7 mouse cellular contexts compared by ENCODE assay signal in the genomic region with DNA sequence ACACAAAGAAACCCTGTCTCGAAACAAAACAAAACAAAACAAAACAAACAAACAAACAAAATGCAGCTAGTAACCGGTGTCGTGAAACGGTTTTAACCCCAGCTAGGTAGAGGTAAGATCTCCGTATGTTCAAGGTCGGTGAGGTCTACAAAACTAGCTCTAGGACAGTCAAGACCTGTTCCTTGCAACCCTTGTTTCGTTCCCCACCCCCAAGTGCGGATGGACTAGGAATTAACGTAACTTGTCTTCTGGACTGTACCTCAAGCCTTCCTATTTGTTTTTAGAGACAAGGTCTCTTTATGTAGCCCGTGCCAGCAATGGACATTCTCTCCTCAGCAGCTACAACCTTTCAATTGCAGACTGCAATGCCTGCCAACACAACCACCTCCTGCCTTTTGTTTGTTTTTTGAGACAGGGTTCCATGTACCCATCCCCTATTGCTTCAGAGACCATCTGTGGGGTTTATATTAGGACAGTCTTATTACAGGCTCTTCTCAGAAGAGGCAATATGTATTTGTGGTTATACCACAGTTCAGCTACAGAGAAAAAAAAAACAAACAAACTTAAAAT. TPM values are rescaled to one million over a fixed set of nuclear protein-coding genes. Genes with fewer than 3 reads are reported as not detected.
DNase-seq lines count a peak whose midpoint lies in the region; ATAC-seq and TF ChIP-seq lines count a peak whose summit lies in the region.

No protein-coding gene starts in this region.

- peaks cover 6% of the 10 kb centered on the region; the same call in 1 of the 2 replicates for H3K79me2 ChIP-seq in MEL (ENCODE audit: control insufficient read depth, insufficient read depth, low read length, poor library complexity)

- no peak overlapping the region for H3K4me2 ChIP-seq in kidney, postnatal 0 days (ENCODE audit: low read length)
- H3K4me2 ChIP-seq in embryonic facial prominence, embryonic 14.5 days (ENCODE audit: low read depth, low read length): peak overlapping the region; percentile 59
- H3K4me2 ChIP-seq in liver, embryonic 16.5 days (ENCODE audit: low read depth, low read length): peak overlapping the region; percentile 73

- ATAC-seq in kidney, postnatal 0 days (replicated peaks; ENCODE audit: low FRiP score, low read depth): no peak
- ATAC-seq in embryonic facial prominence, embryonic 14.5 days (ENCODE audit: low read depth): no peak
- no peak for ATAC-seq in liver, embryonic 16.5 days (ENCODE audit: low read depth)
- no peak for ATAC-seq in granulocyte monocyte progenitor cell, adult 5-6 weeks (replicated peaks; ENCODE audit: poor library complexity, severe bottlenecking)

- H3K4me1 ChIP-seq in kidney, postnatal 0 days (replicated peaks; ENCODE audit: insufficient read depth, low read length): peaks cover 10% of the 10 kb centered on the region; the same call in 1 of the 2 replicates
- peaks cover 4 to 12% of the 10 kb centered on the region in 2 experiments for H3K4me1 ChIP-seq in MEL (ENCODE audit: control insufficient read depth in 1 of 2, insufficient read depth in 2 of 2, low read length in 2 of 2)
- peaks cover 15% of the 10 kb centered on the region for H3K4me1 ChIP-seq in embryonic facial prominence, embryonic 14.5 days (ENCODE audit: control insufficient read depth, insufficient read depth, low read length)
- H3K4me1 ChIP-seq in liver, embryonic 16.5 days (ENCODE audit: control insufficient read depth, low read depth, low read length): peaks cover 44% of the 10 kb centered on the region

- no peaks in the 10 kb centered on the region for H3K36me3 ChIP-seq in kidney, postnatal 0 days (ENCODE audit: insufficient read depth, low read length)
- peaks cover 0 to 6% of the 10 kb centered on the region in 2 experiments; a peak in 2 of 4 replicates for H3K36me3 ChIP-seq in MEL (ENCODE audit: control insufficient read depth in 1 of 2, insufficient read depth in 2 of 2, low read length in 2 of 2)
- H3K36me3 ChIP-seq in embryonic facial prominence, embryonic 14.5 days (ENCODE audit: control insufficient read depth, insufficient read depth, low read length): no peaks in the 10 kb centered on the region
- H3K36me3 ChIP-seq in liver, embryonic 16.5 days (ENCODE audit: control insufficient read depth, insufficient read depth): no peaks in the 10 kb centered on the region

- no peak for TF ChIP-seq EP300 in MEL (IDR thresholded peaks at IDR 0.05; ENCODE audit: low read depth in 1 of 2, low read length in 2 of 2)

- no peak for TF ChIP-seq POLR2A in MEL (IDR thresholded peaks at IDR 0.05; ENCODE audit: control insufficient read depth in 1 of 2, insufficient read depth in 1 of 2, low read depth in 1 of 2, low read length in 2 of 2, poor library complexity in 1 of 2)

- TF ChIP-seq RAD21 in MEL (IDR thresholded peaks at IDR 0.05; ENCODE audit: low read depth, low read length): no peak

- TF ChIP-seq CTCF in kidney, postnatal 0 days (IDR thresholded peaks at IDR 0.05; ENCODE audit: low read depth): no peak
- TF ChIP-seq CTCF in MEL (IDR thresholded peaks at IDR 0.05 in 2 of 3, conservative IDR thresholded peaks at IDR 0.05 in 1 of 3; ENCODE audit: control insufficient read depth in 1 of 3, insufficient read depth in 1 of 3, low read depth in 2 of 3, low read length in 3 of 3, poor library complexity in 1 of 3, severe bottlenecking in 1 of 3): no peak

- H3K27me3 ChIP-seq in kidney, postnatal 0 days (ENCODE audit: insufficient read depth, low read length): no peaks in the 10 kb centered on the region
- no peaks in the 10 kb centered on the region for H3K27me3 ChIP-seq in MEL (ENCODE audit: control insufficient read depth in 1 of 2, insufficient read depth in 2 of 2, low read length in 2 of 2)
- H3K27me3 ChIP-seq in embryonic facial prominence, embryonic 14.5 days (replicated peaks; ENCODE audit: control insufficient read depth, insufficient read depth, low read length): no peaks in the 10 kb centered on the region
- H3K27me3 ChIP-seq in liver, embryonic 16.5 days (ENCODE audit: control insufficient read depth, insufficient read depth, low read depth, low read length): no peaks in the 10 kb centered on the region

- no peak for DNase-seq in kidney, postnatal 0 days (ENCODE audit: low spot score)
- DNase-seq in kidney, postnatal 4 days: no peak
- DNase-seq in MEL (ENCODE audit: low read depth, low spot score): no peak
- no peak for DNase-seq in embryonic facial prominence, embryonic 14.5 days (ENCODE audit: low spot score)
- DNase-seq in layer of hippocampus, postnatal 14 days (ENCODE audit: low spot score in 2 of 2): no peak

- WGBS in kidney, postnatal 0 days: 86% methylated on average over 10 of the region's 10 CpGs
- 72% methylated on average over 10 of the region's 10 CpGs for WGBS in embryonic facial prominence, embryonic 14.5 days
- 69% methylated on average over 10 of the region's 10 CpGs for WGBS in liver, embryonic 16.5 days (ENCODE audit: insufficient replicate concordance)

- H3K27ac ChIP-seq in kidney, postnatal 0 days: peak overlapping the region; percentile 98
- peak overlapping the region; percentile 53; the same call in 1 of the 2 replicates for H3K27ac ChIP-seq in MEL (ENCODE audit: control insufficient read depth, low read depth, low read length)
- peak overlapping the region; percentile 81 for H3K27ac ChIP-seq in embryonic facial prominence, embryonic 14.5 days (replicated peaks; ENCODE audit: low read depth, low read length)
- peak overlapping the region; percentile 89 for H3K27ac ChIP-seq in liver, embryonic 16.5 days (ENCODE audit: low read length)

- no peak overlapping the region for H3K4me3 ChIP-seq in kidney, postnatal 0 days (replicated peaks; ENCODE audit: low read depth, low read length)
- peak overlapping the region; percentile 76 to 79 for H3K4me3 ChIP-seq in MEL (ENCODE audit: control insufficient read depth in 1 of 2, insufficient read depth in 1 of 2, low read depth in 2 of 2, low read length in 2 of 2)
- peak overlapping the region; percentile 39; the same call in 1 of the 2 replicates for H3K4me3 ChIP-seq in embryonic facial prominence, embryonic 14.5 days (ENCODE audit: low read depth, low read length)
- H3K4me3 ChIP-seq in liver, embryonic 16.5 days (ENCODE audit: low read depth, low read length): no peak overlapping the region

- H3K9ac ChIP-seq in kidney, postnatal 0 days (ENCODE audit: low read depth, low read length): no peak overlapping the region
- H3K9ac ChIP-seq in MEL (ENCODE audit: control insufficient read depth, low read depth, low read length, poor library complexity, severe bottlenecking): peak overlapping the region; percentile 85
- no peak overlapping the region; the same call in 1 of the 2 replicates for H3K9ac ChIP-seq in embryonic facial prominence, embryonic 14.5 days (ENCODE audit: low read depth, low read length)
- H3K9ac ChIP-seq in liver, embryonic 16.5 days (ENCODE audit: low read depth, low read length): no peak overlapping the region

- H3K9me3 ChIP-seq in kidney, postnatal 0 days (replicated peaks; ENCODE audit: low read length): no peaks in the 10 kb centered on the region
- H3K9me3 ChIP-seq in MEL (replicated peaks; ENCODE audit: insufficient read depth, low read length): no peaks in the 10 kb centered on the region
- H3K9me3 ChIP-seq in embryonic facial prominence, embryonic 14.5 days (ENCODE audit: control insufficient read depth, low read length): no peaks in the 10 kb centered on the region
- no peaks in the 10 kb centered on the region for H3K9me3 ChIP-seq in liver, embryonic 16.5 days (replicated peaks; ENCODE audit: control insufficient read depth, low read length)

RNA-seq across cellular contexts. Expression of a gene that starts 5.4 kb away (rescaled TPM):
- polyA plus RNA-seq in kidney, postnatal 0 days (2015; fragmentation: Nextera tagmentation; extraction: Ambion mirVana): 8.8 TPM in 2 replicates
- 16.3 and 22.0 TPM in 2 replicates for total RNA-seq in MEL (2012; rRNA removed)
- 10 to 100 TPM; 47.2 to 92.3 TPM for polyA plus RNA-seq in MEL (2012; ENCODE audit: insufficient read depth in 1 of 2, insufficient read length in 2 of 2, low read depth in 1 of 2, low replicate concordance in 2 of 2, missing spikeins in 1 of 2)
- polyA plus RNA-seq in embryonic facial prominence, embryonic 14.5 days (2014; fragmentation: Nextera tagmentation; extraction: Ambion mirVana): 15.5 and 16.5 TPM in 2 replicates
- 3.7 TPM in 2 replicates for polyA plus RNA-seq in liver, embryonic 16.5 days (2015; fragmentation: Nextera tagmentation; extraction: Ambion mirVana)
- total RNA-seq in granulocyte monocyte progenitor cell, adult 5-6 weeks (2014; fragmentation: Nextera tagmentation): 59.6 and 71.6 TPM in 2 replicates
- total RNA-seq in granulocyte monocyte progenitor cell, adult 5-6 weeks (2017): 52.0 and 56.1 TPM in 2 replicates
- 10 to 100 TPM; 22.9 to 28.3 TPM for total RNA-seq in layer of hippocampus, postnatal 14 days (2021)

RNA-seq across cellular contexts. Expression of a gene that starts 33.6 kb away (rescaled TPM):
- polyA plus RNA-seq in kidney, postnatal 0 days (2015; fragmentation: Nextera tagmentation; extraction: Ambion mirVana): 0.61 and 1.1 TPM in 2 replicates
- total RNA-seq in MEL (2012; rRNA removed): not detected in 2 replicates
- not detected for polyA plus RNA-seq in MEL (2012; ENCODE audit: insufficient read depth in 1 of 2, insufficient read length in 2 of 2, low read depth in 1 of 2, low replicate concordance in 2 of 2, missing spikeins in 1 of 2)
- 31.2 and 45.0 TPM in 2 replicates for polyA plus RNA-seq in embryonic facial prominence, embryonic 14.5 days (2014; fragmentation: Nextera tagmentation; extraction: Ambion mirVana)
- polyA plus RNA-seq in liver, embryonic 16.5 days (2015; fragmentation: Nextera tagmentation; extraction: Ambion mirVana): 0.02 TPM in 1 of 2 replicates, not detected in the other
- total RNA-seq in granulocyte monocyte progenitor cell, adult 5-6 weeks (2014; fragmentation: Nextera tagmentation): not detected in 2 replicates
- not detected in 2 replicates for total RNA-seq in granulocyte monocyte progenitor cell, adult 5-6 weeks (2017)
- total RNA-seq in layer of hippocampus, postnatal 14 days (2021): under 1 TPM; 0.69 to 0.90 TPM

RNA-seq across cellular contexts. Expression of a gene that starts 44.6 kb away (rescaled TPM):
- polyA plus RNA-seq in kidney, postnatal 0 days (2015; fragmentation: Nextera tagmentation; extraction: Ambion mirVana): 0.46 and 0.80 TPM in 2 replicates
- total RNA-seq in MEL (2012; rRNA removed): 6.9 and 8.0 TPM in 2 replicates
- polyA plus RNA-seq in MEL (2012; ENCODE audit: insufficient read depth in 1 of 2, insufficient read length in 2 of 2, low read depth in 1 of 2, low replicate concordance in 2 of 2, missing spikeins in 1 of 2): 10 to 100 TPM in 1 of 2 experiments, not detected in 1; 22.7 TPM
- polyA plus RNA-seq in embryonic facial prominence, embryonic 14.5 days (2014; fragmentation: Nextera tagmentation; extraction: Ambion mirVana): 0.26 and 0.96 TPM in 2 replicates
- 0.04 and 0.07 TPM in 2 replicates for polyA plus RNA-seq in liver, embryonic 16.5 days (2015; fragmentation: Nextera tagmentation; extraction: Ambion mirVana)
- not detected in 2 replicates for total RNA-seq in granulocyte monocyte progenitor cell, adult 5-6 weeks (2014; fragmentation: Nextera tagmentation)
- total RNA-seq in granulocyte monocyte progenitor cell, adult 5-6 weeks (2017): not detected in 2 replicates
- under 1 TPM; 0.52 to 0.71 TPM for total RNA-seq in layer of hippocampus, postnatal 14 days (2021)

RNA-seq across cellular contexts. Expression of a gene that starts 50.0 kb away (rescaled TPM):
- 37.1 and 42.2 TPM in 2 replicates for polyA plus RNA-seq in kidney, postnatal 0 days (2015; fragmentation: Nextera tagmentation; extraction: Ambion mirVana)
- total RNA-seq in MEL (2012; rRNA removed): 48.7 and 61.5 TPM in 2 replicates
- polyA plus RNA-seq in MEL (2012; ENCODE audit: insufficient read depth in 1 of 2, insufficient read length in 2 of 2, low read depth in 1 of 2, low replicate concordance in 2 of 2, missing spikeins in 1 of 2): 100 to 1,000 TPM in 1 of 2 experiments, not detected in 1; 205 TPM
- 52.5 and 60.5 TPM in 2 replicates for polyA plus RNA-seq in embryonic facial prominence, embryonic 14.5 days (2014; fragmentation: Nextera tagmentation; extraction: Ambion mirVana)
- 39.3 and 42.4 TPM in 2 replicates for polyA plus RNA-seq in liver, embryonic 16.5 days (2015; fragmentation: Nextera tagmentation; extraction: Ambion mirVana)
- total RNA-seq in granulocyte monocyte progenitor cell, adult 5-6 weeks (2014; fragmentation: Nextera tagmentation): 120 and 123 TPM in 2 replicates
- total RNA-seq in granulocyte monocyte progenitor cell, adult 5-6 weeks (2017): 147 and 153 TPM in 2 replicates
- total RNA-seq in layer of hippocampus, postnatal 14 days (2021): 10 to 100 TPM; 25.5 to 27.7 TPM

RNA-seq across cellular contexts. Expression of a gene that starts 58.3 kb away (rescaled TPM):
- polyA plus RNA-seq in kidney, postnatal 0 days (2015; fragmentation: Nextera tagmentation; extraction: Ambion mirVana): 109 and 117 TPM in 2 replicates
- total RNA-seq in MEL (2012; rRNA removed): 15.2 and 17.3 TPM in 2 replicates
- 10 to 100 TPM in 1 of 2 experiments, not detected in 1; 73.3 TPM for polyA plus RNA-seq in MEL (2012; ENCODE audit: insufficient read depth in 1 of 2, insufficient read length in 2 of 2, low read depth in 1 of 2, low replicate concordance in 2 of 2, missing spikeins in 1 of 2)
- polyA plus RNA-seq in embryonic facial prominence, embryonic 14.5 days (2014; fragmentation: Nextera tagmentation; extraction: Ambion mirVana): 95.9 and 97.6 TPM in 2 replicates
- polyA plus RNA-seq in liver, embryonic 16.5 days (2015; fragmentation: Nextera tagmentation; extraction: Ambion mirVana): 120 and 139 TPM in 2 replicates
- 75.2 and 97.2 TPM in 2 replicates for total RNA-seq in granulocyte monocyte progenitor cell, adult 5-6 weeks (2014; fragmentation: Nextera tagmentation)
- total RNA-seq in granulocyte monocyte progenitor cell, adult 5-6 weeks (2017): 35.4 and 53.4 TPM in 2 replicates
- total RNA-seq in layer of hippocampus, postnatal 14 days (2021): 10 to 100 TPM; 23.1 to 25.0 TPM

Comparison
In these comparisons a context has a peak if more than half of its experiments do, and no peak if none do; other contexts are left out.
1. H3K4me3 ChIP-seq: peak in MEL (2 of 2) and embryonic facial prominence, embryonic 14.5 days (single experiment); none in kidney, postnatal 0 days (single experiment) and liver, embryonic 16.5 days (single experiment).
2. RNA of a gene that starts 33.6 kb away (polyA plus RNA-seq): 31.2 to 45.0 TPM in embryonic facial prominence, embryonic 14.5 days; 0.61 to 1.1 TPM in kidney, postnatal 0 days, 0.02 TPM in liver, embryonic 16.5 days and not detected in MEL; every median in the first group is over 10 times any median in the second.
3. Peak in every context shown above with its lines, with median percentiles within 50 percentile points of each other: H3K27ac ChIP-seq.